Mouse (Mus musculus): ENCODE results near the gene Akap11.

DNA sequence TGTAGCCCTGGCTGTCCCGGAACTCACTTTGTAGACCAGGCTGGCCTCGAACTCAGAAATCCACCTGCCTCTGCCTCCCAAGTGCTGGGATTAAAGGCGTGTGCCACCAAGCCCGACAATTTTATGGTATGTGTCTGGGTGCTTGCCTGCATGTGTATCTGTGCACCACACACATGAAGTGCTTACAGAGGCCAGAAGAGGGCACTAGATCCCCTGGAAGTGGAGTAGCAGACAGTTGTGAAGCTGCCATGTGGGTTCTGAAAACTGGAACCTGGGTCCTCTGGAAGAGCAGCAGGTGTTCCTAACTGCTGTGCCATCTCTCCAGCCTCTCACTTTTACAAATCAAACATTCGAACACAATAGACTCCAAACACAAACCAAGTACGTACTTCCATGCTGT, 17.1 kb upstream of the Akap11 start:
- TF ChIP-seq MXI1 (IDR thresholded peaks at IDR 0.05; ENCODE audit: low read depth, low read length) (no peak), CHD1 (IDR thresholded peaks at IDR 0.05; ENCODE audit: low read depth, low read length) (no peak), POLR2A (IDR thresholded peaks at IDR 0.05; ENCODE audit: low read depth, low read length) (no peak), SMC3 (IDR thresholded peaks at IDR 0.05; ENCODE audit: low read depth, low read length) (peak; percentile 22; the same call in 1 of the 2 replicates), CTCF (conservative IDR thresholded peaks at IDR 0.05 in 1 of 2, IDR thresholded peaks at IDR 0.05 in 1 of 2; ENCODE audit: low read depth in 2 of 2, low read length in 2 of 2) (peak in 1 of 2 experiments; percentile 47; a peak in 2 of 4 replicates), PAX5 (IDR thresholded peaks at IDR 0.05; ENCODE audit: low read length) (no peak)
